Mouse (Mus musculus) olfactory bulb, adult 2 months (tissue): ENCODE results near the gene Sec61b.

Experiments used
- CTCF ChIP-seq: fragments of 200-500 bp; IDR thresholded peaks from 2 replicates; pipeline ENCODE4 v1.5.1; 2012; ENCODE audit warnings: low read depth, mild to moderate bottlenecking, low read length, moderate library complexity; ENCODE audit not compliant: insufficient read depth
- POLR2A ChIP-seq: fragments of 200-500 bp; IDR thresholded peaks from 2 replicates; pipeline ENCODE4 v1.6.1; 2012; ENCODE audit warnings: mild to moderate bottlenecking, low read depth, low read length, moderate library complexity; ENCODE audit not compliant: insufficient read depth

DNA sequence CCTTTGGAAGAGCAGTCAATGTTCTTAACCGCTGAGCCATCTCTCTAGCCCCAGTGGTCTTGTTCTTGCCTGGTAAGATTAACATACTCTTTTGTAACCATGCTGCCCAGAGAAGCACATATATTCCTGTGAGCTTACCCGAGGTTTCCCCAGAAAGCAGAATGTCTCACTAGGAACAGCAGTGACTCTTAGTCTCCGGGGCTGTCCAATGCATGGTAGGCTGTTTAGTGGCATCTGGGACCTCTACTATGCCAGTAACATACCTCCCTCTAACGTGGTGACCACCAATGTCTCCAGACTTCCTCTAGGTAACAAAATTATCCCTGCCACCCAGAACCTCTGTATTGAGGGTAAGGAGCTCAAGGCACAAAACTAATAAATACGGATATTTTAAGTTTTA is 43.4 kb upstream of the Sec61b start:
- no peak for TF ChIP-seq CTCF
- TF ChIP-seq POLR2A, result no peak
